9 mouse cellular contexts compared by ENCODE assay signal in genomic region chr19:47240076-47240475, GRCm38 (mm10).
DNase-seq lines count a peak whose midpoint lies in the region; ATAC-seq and TF ChIP-seq lines count a peak whose summit lies in the region.
"Had no signal": no experiment of that assay in that cellular context is flagged by ENCODE, and none has a peak within 500 bp of the region (broad histone marks: within the 10 kb centered on the region; RNA-seq: fewer than 3 reads in every experiment).

No protein-coding gene starts in this region.

- no peaks in the 10 kb centered on the region for H3K4me1 ChIP-seq in heart, embryonic 16.5 days (ENCODE audit: control insufficient read depth, insufficient read depth, low read length)
- no peaks in the 10 kb centered on the region for H3K4me1 ChIP-seq in heart, adult 2 months (ENCODE audit: control insufficient read depth, insufficient read depth, low read length)
- no peaks in the 10 kb centered on the region for H3K4me1 ChIP-seq in hindbrain, postnatal 0 days (ENCODE audit: insufficient read depth, low read length)
- no peaks in the 10 kb centered on the region for H3K4me1 ChIP-seq in neural tube, embryonic 11.5 days (ENCODE audit: control insufficient read depth, insufficient read depth, low read length)

- H3K9ac ChIP-seq in heart, embryonic 16.5 days (ENCODE audit: low read length) = no peak overlapping the region
- H3K9ac ChIP-seq in heart, adult 2 months (ENCODE audit: low read depth, low read length) = no peak overlapping the region
- H3K9ac ChIP-seq in hindbrain, postnatal 0 days (replicated peaks; ENCODE audit: low read length) = no peak overlapping the region
- H3K9ac ChIP-seq in neural tube, embryonic 11.5 days (ENCODE audit: low read length) = no peak overlapping the region; the same call in 1 of the 2 replicates

- no peak overlapping the region for H3K27ac ChIP-seq in heart, embryonic 16.5 days (ENCODE audit: low read length)
- H3K27ac ChIP-seq in heart, adult 2 months = no peak overlapping the region
- no peak overlapping the region for H3K27ac ChIP-seq in hindbrain, postnatal 0 days
- H3K27ac ChIP-seq in neural tube, embryonic 11.5 days (ENCODE audit: low read depth, low read length) = no peak overlapping the region

- 0 out of 2 replicates have a peak, but pooled peaks have one; percentile 45 for ATAC-seq in heart, embryonic 16.5 days (replicated peaks; ENCODE audit: extremely low read depth, insufficient read depth, low FRiP score)
- no peak for ATAC-seq in hindbrain, postnatal 0 days
- ATAC-seq in neural tube, embryonic 11.5 days (ENCODE audit: insufficient read depth, low FRiP score, low TSS enrichment) = 0 out of 2 replicates have a peak, but pooled peaks have one; percentile 35

- TF ChIP-seq EP300 in heart, adult 2 months (IDR thresholded peaks at IDR 0.05; ENCODE audit: insufficient read depth, low read depth, low read length) = no peak

- peak overlapping the region; percentile 21 for H3K4me2 ChIP-seq in heart, embryonic 16.5 days (ENCODE audit: low read depth, low read length)
- H3K4me2 ChIP-seq in hindbrain, postnatal 0 days (ENCODE audit: low read depth, low read length) = peak overlapping the region; percentile 25; the same call in 1 of the 2 replicates
- peak overlapping the region; percentile 28 for H3K4me2 ChIP-seq in neural tube, embryonic 11.5 days (ENCODE audit: low read depth)

- peak overlapping the region; percentile 27 for H3K4me3 ChIP-seq in heart, embryonic 16.5 days (ENCODE audit: low read length)
- H3K4me3 ChIP-seq in heart, adult 2 months = no peak overlapping the region
- no peak overlapping the region for H3K4me3 ChIP-seq in hindbrain, postnatal 0 days (ENCODE audit: low read length)
- H3K4me3 ChIP-seq in neural tube, embryonic 11.5 days (ENCODE audit: low read depth, low read length) = peak overlapping the region; percentile 21

- no peak for TF ChIP-seq CTCF in heart, adult 2 months (IDR thresholded peaks at IDR 0.05)
- no peak for TF ChIP-seq CTCF in hindbrain, postnatal 0 days (IDR thresholded peaks at IDR 0.05; ENCODE audit: low read depth)

- H3K79me2 ChIP-seq in heart, adult 2 months (replicated peaks; ENCODE audit: control insufficient read depth, insufficient read depth, low read length) = no peaks in the 10 kb centered on the region

- 36% methylated on average over 12 of the region's 12 CpGs for WGBS in heart, embryonic 16.5 days
- 26% methylated on average over 12 of the region's 12 CpGs for WGBS in heart, adult 2 months
- 52% methylated on average over 12 of the region's 12 CpGs for WGBS in hindbrain, postnatal 0 days
- 26% methylated on average over 12 of the region's 12 CpGs for WGBS in neural tube, embryonic 11.5 days

- no peaks in the 10 kb centered on the region for H3K36me3 ChIP-seq in heart, embryonic 16.5 days (ENCODE audit: control insufficient read depth, insufficient read depth)
- H3K36me3 ChIP-seq in heart, adult 2 months (ENCODE audit: control insufficient read depth, insufficient read depth, low read length) = no peaks in the 10 kb centered on the region
- no peaks in the 10 kb centered on the region for H3K36me3 ChIP-seq in hindbrain, postnatal 0 days (ENCODE audit: insufficient read depth, low read length)
- no peaks in the 10 kb centered on the region for H3K36me3 ChIP-seq in neural tube, embryonic 11.5 days (ENCODE audit: control insufficient read depth, insufficient read depth, low read length)

- TF ChIP-seq POLR2A in heart, adult 2 months (IDR thresholded peaks at IDR 0.05; ENCODE audit: insufficient read depth, low read depth, low read length) = no peak

- intact Hi-C loops in heart, adult 2 months (cut with DNase I) = no loop called here

- DNase-seq in heart, adult 2 months = no peak
- peak; percentile 83 for DNase-seq in embryo, embryonic 11 days
- no peak for DNase-seq in hindbrain, postnatal 0 days (ENCODE audit: low spot score)
- peak; percentile 60 for DNase-seq in neural tube, embryonic 11.5 days (ENCODE audit: low spot score)
- DNase-seq in left cerebral cortex, adult 9 months (ENCODE audit: low spot score in 2 of 2) = no peak
- no peak for DNase-seq in cerebellum, postnatal 25 days
- DNase-seq in left cerebral cortex, adult 18-20 months (ENCODE audit: low spot score in 2 of 2) = no peak
- DNase-seq: cerebellum, adult 18-20 months had no signal

- no peaks in the 10 kb centered on the region; the same call in 1 of the 2 replicates for H3K27me3 ChIP-seq in heart, embryonic 16.5 days (ENCODE audit: control insufficient read depth, insufficient read depth, low read length)
- H3K27me3 ChIP-seq in heart, adult 2 months (ENCODE audit: control insufficient read depth, insufficient read depth, low read length) = no peaks in the 10 kb centered on the region
- no peaks in the 10 kb centered on the region for H3K27me3 ChIP-seq in hindbrain, postnatal 0 days (ENCODE audit: insufficient read depth, low read length)
- no peaks in the 10 kb centered on the region for H3K27me3 ChIP-seq in neural tube, embryonic 11.5 days (ENCODE audit: control insufficient read depth, insufficient read depth, low read length)

- no peaks in the 10 kb centered on the region for H3K9me3 ChIP-seq in heart, embryonic 16.5 days (replicated peaks; ENCODE audit: control insufficient read depth, low read length)
- no peaks in the 10 kb centered on the region for H3K9me3 ChIP-seq in hindbrain, postnatal 0 days (ENCODE audit: low read length)
- H3K9me3 ChIP-seq in neural tube, embryonic 11.5 days (ENCODE audit: control insufficient read depth, low read length) = no peaks in the 10 kb centered on the region

Comparison
In these comparisons a context has a peak if more than half of its experiments do, and no peak if none do; other contexts are left out.
1. H3K4me3 ChIP-seq: peak in heart, embryonic 16.5 days (single experiment) and neural tube, embryonic 11.5 days (single experiment); none in heart, adult 2 months (single experiment) and hindbrain, postnatal 0 days (single experiment).
2. DNase-seq: peak in embryo, embryonic 11 days (single experiment) and neural tube, embryonic 11.5 days (single experiment); none in heart, adult 2 months (0 of 2), hindbrain, postnatal 0 days (single experiment), left cerebral cortex, adult 9 months (0 of 2), cerebellum, postnatal 25 days (0 of 2) and left cerebral cortex, adult 18-20 months (0 of 2).
3. Peak in every context shown above with its lines, with median percentiles within 50 percentile points of each other: H3K4me2 ChIP-seq.